Mouse (Mus musculus): ENCODE results near the gene Mpdu1.
"Not testable (repeated sequence)": the region's sequence is repeated elsewhere in the genome, so short reads cannot be mapped to it uniquely, and the experiment has no call there.

Mpdu1 gene

DNA sequence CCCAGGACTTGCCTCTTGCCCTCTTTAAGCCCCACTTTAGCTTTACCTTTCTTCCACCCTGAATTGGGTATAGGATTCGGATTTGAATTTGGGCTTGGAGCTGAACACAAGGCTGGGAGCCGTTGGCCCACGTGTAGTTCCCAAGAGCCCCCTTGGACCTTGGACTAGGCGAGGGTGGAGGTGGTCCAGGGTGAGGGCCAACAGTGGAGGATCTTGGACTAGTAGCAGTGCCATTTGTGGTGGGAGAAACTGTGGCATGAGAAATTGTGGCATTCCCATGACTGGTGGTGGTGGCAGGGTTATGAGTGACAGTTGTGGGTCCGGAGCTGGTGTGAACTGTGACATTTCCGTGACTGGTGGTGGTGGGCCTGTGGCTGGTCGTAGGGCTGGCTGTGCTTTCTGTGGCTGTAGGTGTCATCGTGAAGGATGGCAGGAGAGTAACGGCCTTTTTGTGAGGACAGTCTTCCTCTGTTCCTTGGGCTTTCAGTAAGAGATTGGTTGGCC lies 3.1 kb upstream of the Mpdu1 start:
- DNase-seq (ENCODE audit: low spot score) = no peak

GRCm38 (mm10) chr11:69664841-69665240 lies 2.4 kb upstream of the Mpdu1 start:
- DNase-seq (ENCODE audit: low spot score) = no peak

- DNase-seq (ENCODE audit: low spot score) = no peak
Observed at GRCm38 (mm10) chr11:69663795-69664194, 1.4 kb upstream of the Mpdu1 start.

DNA sequence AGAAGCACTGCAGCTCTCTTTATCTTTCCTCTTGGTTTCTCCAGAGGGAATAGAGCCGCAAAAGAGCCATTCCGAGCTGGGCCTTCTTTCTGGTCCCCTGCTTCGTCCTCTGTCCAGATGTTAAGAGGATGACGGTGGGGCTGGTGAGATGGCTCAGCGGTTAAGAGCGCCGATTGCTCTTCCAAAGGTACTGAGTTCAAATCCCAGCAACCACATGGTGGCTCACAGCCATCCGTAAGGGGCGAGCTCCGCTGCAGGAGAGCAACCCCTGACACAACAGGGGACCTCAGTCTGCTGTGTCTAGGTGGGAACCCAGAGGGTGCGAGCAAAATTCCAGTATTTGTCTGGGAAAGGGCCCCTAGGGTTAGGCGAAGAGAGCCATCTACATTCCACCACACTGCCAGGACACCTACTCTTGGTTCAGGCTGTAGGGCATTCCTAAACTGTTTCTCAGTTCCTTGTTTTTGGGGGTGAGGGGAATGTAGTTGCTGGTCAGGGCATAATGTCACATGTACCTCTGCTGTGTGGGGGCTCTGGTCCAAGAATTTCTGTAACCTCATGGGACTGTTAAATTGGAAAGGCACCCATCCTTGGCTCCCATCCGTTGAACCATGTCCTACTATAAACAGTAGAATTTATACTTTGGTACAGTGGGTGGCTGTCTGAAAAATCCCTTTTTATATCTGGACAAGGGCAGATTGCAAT lies 677 bp upstream of the Mpdu1 start:
- no peak for DNase-seq (ENCODE audit: low spot score)

- DNase-seq (ENCODE audit: low spot score) = peak; percentile 46
Observed at GRCm38 (mm10) chr11:69661221-69661881, 1.1 kb downstream of the Mpdu1 start.

DNA sequence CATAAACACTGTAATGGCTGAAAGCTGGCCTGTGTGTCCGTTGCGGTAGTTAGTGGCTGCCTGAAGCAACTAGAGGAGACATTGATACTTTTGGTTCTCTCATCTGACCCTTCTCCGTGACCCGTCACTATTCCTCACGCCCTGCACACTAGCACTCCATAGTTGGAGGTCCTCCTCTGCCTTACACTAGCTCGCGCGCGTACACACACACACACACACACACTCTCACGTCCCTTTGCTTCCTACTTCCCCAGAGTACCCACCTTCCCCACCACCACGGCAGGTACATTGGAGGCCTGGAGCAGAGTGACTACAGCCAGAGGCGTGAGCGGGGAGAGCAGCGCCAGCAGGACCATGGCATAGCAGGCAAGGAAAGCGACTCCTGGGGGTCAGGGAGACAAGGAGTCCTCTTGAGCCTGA lies 5.0 kb downstream of the Mpdu1 start:
- DNase-seq (ENCODE audit: low spot score) = no peak

DNA sequence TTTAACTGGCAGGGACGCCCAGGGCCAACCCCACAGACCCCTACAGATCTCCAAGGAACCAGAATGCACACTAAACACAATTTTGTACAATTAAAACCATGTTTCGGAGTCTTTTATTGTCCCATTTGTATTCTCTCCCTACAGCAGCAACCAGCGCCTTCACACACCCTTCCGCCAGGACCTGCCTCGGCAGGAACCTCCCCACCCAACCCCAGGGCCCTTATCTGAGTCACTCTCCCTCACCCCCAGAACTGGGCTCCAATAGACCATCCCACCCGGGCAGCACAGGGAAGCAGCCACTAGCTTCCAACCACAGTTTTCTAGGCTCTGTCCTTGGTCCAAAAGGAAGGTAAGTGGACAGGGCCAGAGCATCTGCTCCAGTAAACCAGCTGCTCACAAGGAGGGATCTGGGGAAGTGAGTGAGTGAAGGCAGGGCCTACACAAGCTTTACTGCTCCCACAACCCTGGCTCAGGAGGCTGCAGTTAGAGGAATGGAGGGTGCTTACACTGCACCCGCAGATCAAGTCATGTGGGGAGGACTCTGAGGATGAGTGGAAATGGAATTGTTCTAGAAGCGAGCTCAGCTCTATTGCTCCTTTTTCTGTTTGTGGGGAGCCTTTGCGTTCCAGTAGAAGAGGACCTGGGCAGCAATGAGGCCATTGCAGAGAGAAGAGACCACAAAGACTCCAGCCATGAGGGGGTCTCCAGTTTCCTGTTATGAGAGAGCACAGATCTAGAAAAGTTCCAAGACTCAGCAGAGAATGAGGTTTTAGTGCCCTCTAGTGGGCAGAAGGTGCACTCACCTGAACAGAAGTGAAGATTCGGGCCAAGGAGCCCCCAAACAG lies 5.6 kb downstream of the Mpdu1 start:
- DNase-seq (ENCODE audit: low spot score) = peak; percentile 70

DNA sequence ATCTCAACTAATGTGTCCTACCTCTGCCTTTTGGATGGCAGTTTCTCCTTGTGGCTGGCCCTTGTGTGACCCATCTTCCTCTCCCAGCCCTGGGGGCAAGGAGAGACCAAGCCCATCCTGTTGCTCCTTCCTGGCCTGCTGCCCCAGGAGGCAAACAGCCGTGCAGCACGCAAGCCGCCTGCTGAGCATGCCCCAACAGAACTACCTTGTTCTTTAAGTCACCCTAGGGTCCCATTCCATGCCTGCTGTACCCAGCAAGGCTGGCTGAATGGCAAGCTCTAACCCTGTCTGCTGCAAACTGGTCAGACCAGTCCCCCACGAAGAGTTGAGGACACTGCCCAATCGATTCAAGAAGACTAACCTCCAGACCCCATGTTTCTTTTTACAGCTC lies 6.4 kb downstream of the Mpdu1 start:
- no peak for DNase-seq (ENCODE audit: low spot score)

DNA sequence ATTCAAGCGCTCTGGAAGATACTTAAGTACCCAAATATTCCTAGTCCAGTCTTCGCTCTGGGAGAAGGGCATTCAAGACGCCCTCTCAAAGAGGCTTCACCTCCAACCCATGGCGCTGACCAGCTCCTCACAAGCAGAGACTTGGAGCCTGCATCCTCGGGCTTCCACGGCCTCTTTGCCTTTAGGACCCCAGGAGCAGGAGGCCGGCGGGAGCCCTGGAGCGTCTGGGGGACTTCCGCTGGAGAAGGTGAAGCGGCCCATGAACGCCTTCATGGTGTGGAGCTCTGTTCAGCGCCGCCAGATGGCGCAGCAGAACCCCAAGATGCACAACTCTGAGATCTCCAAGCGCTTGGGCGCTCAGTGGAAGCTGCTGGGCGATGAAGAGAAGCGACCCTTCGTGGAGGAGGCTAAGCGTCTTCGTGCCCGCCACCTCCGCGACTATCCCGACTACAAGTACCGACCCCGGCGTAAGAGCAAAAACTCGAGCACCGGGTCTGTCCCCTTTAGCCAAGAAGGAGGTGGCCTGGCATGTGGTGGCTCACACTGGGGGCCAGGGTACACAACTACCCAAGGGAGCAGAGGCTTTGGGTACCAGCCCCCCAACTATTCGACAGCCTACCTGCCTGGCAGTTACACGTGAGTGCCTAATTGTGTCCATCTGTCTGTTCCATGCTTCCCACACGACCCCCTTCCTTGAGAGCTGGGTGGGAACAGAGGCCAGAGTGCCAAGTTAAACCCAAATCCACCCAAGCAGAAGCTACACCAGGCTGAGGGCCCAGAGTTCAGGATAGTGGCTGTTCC lies 7.0 kb downstream of the Mpdu1 start, which contains the start of gene Sox15:
Gene Sox15 (plus strand): TSS at position 51 of the 801 bp plus-strand sequence.
- peak; percentile 58 for DNase-seq (ENCODE audit: low spot score)

DNA sequence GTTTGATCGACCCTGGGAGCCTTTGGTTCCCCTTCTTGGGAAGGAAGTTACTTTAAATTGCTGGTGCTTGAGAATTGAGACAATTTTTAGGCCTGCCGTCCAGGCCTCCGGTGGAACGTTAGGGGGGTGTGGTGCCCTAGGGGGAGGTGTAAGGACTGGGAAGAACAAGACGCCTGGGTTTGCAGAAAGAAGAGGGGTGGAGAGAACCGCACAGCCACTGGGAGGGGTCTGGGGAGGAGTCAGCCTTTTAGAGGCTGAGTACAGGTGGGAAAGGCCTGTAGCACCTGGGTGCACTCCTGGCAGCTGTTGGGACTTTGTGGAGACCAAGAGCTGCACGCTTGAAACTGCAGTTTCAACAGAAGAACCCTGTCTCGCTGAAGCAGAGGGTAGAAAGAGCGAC lies 7.7 kb downstream of the Mpdu1 start:
- no peak for DNase-seq (ENCODE audit: low spot score)

DNA sequence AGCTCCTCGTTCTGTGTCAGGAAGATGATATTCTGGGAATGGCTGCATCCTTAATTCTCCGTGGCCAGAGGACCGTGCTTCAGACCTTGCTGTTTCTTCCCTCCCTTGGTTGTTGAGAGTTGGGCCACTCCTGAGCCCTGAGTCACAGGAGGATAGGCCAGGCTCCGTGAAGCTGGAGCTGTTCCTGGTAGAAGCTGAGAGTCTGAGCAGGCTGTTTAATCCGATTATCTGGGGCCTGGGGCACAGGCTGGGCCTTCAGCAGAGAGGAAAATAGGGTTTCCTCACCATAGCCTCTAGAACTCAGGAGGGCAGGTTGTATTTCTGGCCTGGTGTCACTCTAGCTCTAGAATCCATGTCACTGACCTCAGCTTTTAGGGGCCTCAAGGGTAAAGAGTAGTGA lies 9.0 kb downstream of the Mpdu1 start:
- no peak for DNase-seq (ENCODE audit: low spot score)

DNA sequence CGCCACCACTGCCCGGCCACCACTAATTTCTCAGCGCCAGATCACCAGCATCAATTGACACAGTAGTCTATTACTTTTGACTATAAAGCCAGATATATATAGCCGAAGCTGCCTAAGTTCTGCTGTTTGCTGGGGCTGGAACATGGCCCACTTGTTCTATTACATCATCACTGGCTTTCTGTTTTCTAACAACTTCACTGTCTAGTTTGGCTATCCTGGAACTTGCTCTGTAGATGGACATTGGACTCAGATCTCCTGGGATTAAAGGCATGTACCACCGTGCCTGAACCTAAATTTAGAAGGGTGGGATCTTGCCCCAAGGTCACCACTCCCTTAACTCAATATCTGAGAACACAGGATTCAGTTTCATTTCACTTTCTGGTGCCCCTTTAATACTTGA lies 16.6 kb downstream of the Mpdu1 start:
- DNase-seq (ENCODE audit: low spot score) = no peak

- no peak for DNase-seq (ENCODE audit: low spot score)
Observed at GRCm38 (mm10) chr11:69635471-69635870, 27.0 kb downstream of the Mpdu1 start.

DNA sequence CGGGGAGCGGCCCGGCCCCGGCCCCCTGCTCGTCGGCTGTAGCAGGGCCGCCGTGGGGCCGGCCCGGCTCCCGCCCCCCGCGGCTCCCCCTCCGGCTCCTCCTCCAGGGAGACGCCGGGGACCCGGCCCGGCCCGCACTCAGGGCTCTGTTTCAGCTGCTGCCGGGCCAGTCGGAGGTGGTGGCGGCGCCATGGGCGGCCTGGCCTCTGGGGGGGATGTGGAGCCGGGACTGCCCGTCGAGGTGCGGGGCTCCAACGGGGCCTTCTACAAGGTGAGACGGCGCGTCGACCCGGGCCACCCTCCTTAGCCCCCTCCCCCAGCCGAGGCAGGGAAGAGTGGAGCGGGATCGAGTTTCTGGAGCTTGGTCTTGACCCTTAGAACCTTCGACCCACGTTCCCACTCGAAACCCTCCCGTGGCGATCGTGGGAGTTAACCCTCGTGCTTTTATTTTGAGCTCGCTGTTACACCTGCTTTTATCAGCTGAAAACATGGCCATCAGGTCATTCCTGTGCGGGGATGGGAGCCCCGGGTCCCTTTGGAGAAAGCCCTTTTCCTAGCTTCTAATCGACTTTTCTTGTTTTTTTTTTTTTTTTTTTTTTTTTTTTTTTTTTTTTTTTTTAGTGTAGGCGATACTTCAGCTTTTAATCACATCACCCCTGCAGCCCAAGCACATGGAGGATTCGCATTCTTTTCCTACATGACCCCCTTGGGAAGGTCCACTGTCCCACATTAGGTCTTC lies 29.1 kb downstream of the Mpdu1 start:
- peak; percentile 42 for DNase-seq (ENCODE audit: low spot score)

DNA sequence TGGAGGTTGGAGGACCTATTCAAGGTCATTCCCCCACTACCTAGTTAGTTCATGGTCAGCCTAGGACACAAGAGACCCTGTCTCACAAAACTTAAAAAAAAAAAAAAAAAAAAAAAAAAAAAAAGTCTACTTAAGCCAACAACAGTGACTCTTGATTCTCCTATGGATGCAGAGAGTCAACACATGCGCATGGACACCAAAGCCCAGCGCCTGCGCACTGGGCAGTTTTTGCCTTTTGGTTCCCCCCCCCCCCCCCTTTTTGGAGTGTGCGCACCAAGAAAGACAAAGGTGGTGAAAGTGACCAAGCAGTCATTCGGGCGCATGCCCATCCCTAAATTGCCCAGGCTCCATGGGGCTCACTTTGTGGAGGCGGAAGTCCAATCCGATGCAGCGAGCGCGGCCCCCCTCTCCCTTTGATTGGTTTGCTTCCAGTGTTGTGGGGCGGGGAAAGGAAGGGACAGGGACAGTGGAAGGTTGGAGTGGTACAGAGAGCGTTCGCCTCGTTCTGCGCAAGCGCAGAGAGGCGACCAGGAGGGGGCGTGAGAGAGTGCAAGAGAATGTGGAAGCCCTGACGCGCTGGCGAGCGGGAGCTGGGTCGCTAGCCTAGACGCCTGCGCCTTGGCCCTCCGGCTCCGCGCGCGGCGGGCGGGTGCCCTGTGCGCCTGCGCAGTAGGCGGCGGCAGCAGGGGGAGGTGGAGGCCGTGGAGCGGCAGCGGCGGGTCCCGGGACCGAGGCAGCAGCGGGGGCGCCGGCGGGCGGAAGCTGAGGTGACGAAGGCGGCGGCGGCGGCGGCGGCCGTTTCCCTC lies 30.0 kb downstream of the Mpdu1 start, which contains the start of gene Fxr2:
Gene Fxr2 (plus strand): TSS at position 707 of the 806 bp plus-strand sequence.
- peak; percentile 100 for DNase-seq (ENCODE audit: low spot score)

GRCm38 (mm10) chr11:69629802-69630201 lies 32.6 kb downstream of the Mpdu1 start:
- DNase-seq (ENCODE audit: low spot score) = peak; percentile 59

DNA sequence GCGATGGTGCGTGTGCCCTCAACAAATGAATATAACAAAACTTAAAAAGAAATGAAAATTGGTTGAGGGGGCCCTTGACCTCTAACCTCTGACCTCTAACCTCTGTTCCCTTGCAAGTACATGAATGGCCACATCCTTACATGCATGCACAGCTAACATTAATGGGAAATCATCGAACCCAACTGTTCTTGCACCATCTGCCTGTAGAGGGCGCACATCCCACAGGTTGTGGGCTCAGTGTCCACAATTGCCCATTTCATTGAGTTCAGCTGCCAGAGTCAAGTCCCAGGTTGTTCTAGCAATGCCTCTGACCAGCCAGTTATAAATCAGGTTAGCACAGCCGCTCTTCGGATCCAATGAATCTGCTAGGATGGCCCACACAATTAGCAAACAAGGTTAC lies 34.2 kb downstream of the Mpdu1 start:
- DNase-seq (ENCODE audit: low spot score) = peak; percentile 86

DNA sequence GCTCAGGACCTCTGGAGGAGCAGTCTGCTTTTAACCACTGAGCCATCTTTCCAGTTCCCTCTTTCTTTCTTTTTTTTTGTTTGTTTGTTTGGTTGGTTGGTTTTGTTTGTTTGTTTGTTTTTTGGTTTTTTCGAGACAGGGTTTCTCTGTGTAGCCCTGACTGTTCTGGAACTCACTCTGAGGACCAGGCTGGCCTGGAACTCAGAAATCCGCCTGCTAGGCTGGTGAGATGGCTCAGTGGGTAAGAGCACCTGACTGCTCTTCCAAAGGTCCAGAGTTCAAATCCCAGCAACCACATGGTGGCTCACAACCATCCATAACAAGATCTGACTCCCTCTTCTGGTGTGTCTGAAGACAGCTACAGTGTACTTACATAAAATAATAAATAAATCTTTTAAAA lies 38.1 kb downstream of the Mpdu1 start:
- not testable (repeated sequence) for DNase-seq (ENCODE audit: low spot score)

DNA sequence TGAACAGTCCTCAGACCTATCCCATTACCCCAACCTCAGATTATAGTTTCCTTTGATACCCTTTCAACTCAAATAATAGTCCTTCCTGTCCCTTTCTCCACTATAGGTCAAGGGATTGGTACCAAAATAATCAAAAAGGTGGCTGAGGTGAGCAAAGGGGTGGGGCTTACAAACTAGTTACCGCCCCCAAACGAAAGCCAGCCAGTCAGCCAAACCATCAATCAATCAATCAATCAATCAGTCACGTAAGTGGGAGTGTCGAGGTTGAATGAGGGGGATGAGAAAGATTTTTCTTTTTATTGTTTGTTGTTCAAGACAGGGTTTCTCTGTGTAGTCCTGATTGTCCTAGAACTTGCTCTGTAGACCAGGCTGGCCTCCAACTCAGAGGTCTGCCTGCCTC lies 39.4 kb downstream of the Mpdu1 start:
- no peak for DNase-seq (ENCODE audit: low spot score)

- DNase-seq (ENCODE audit: low spot score) = no peak
Observed at GRCm38 (mm10) chr11:69622406-69622805, 40.0 kb downstream of the Mpdu1 start.

Measured in c-Kit-positive CD71-positive TER-119-positive erythroid progenitor cells, embryonic 14.5 days (primary cell).